Mouse (Mus musculus): Measurements from ENCODE around the gene Hist1h4d.

- TF ChIP-seq CTCF (IDR thresholded peaks at IDR 0.05; ENCODE audit: insufficient read depth, low read depth, low read length) (no peak), POLR2A (IDR thresholded peaks at IDR 0.05; ENCODE audit: insufficient read depth, low read depth, low read length) (no peak)
Measured at GRCm38 (mm10) chr13:23621532-23622174, 40.3 kb downstream of the Hist1h4d start.

Data from olfactory bulb, adult 2 months (tissue).